Mouse (Mus musculus): ENCODE measurements around the gene Ctcfl.
"Not testable (repeated sequence)": the region's sequence is repeated elsewhere in the genome, so short reads cannot be mapped to it uniquely, and the experiment has no call there.

Gene Ctcfl

GRCm38 (mm10) chr2:173143611-173144010 is 24.3 kb upstream of the Ctcfl start:
- no peak for DNase-seq (ENCODE audit: extremely low read depth, low read depth)

GRCm38 (mm10) chr2:173138323-173139239 is 19.3 kb upstream of the Ctcfl start:
- DNase-seq (ENCODE audit: extremely low read depth, low read depth), result no peak

GRCm38 (mm10) chr2:173134695-173135094 is 15.4 kb upstream of the Ctcfl start:
- no peak for DNase-seq (ENCODE audit: extremely low read depth, low read depth)

GRCm38 (mm10) chr2:173132794-173133300 is 13.5 kb upstream of the Ctcfl start:
- no peak for DNase-seq (ENCODE audit: extremely low read depth, low read depth)

GRCm38 (mm10) chr2:173132262-173132661 is 12.9 kb upstream of the Ctcfl start:
- DNase-seq (ENCODE audit: extremely low read depth, low read depth), result no peak

- DNase-seq (ENCODE audit: extremely low read depth, low read depth), result no peak
These were observed 9.8 kb upstream of the Ctcfl start for GRCm38 (mm10) chr2:173129111-173129510.

GRCm38 (mm10) chr2:173126386-173126785 is 7.1 kb upstream of the Ctcfl start:
- DNase-seq (ENCODE audit: extremely low read depth, low read depth), result no peak

- DNase-seq (ENCODE audit: extremely low read depth, low read depth), result no peak
These were observed 4.9 kb upstream of the Ctcfl start for GRCm38 (mm10) chr2:173124022-173124735.

GRCm38 (mm10) chr2:173120117-173120516 is 792 bp upstream of the Ctcfl start:
- not testable (repeated sequence) for DNase-seq (ENCODE audit: extremely low read depth, low read depth)

GRCm38 (mm10) chr2:173113796-173114195 is 5.5 kb downstream of the Ctcfl start:
- DNase-seq (ENCODE audit: extremely low read depth, low read depth), result not testable (repeated sequence)

GRCm38 (mm10) chr2:173110571-173110970 is 8.8 kb downstream of the Ctcfl start:
- no peak for DNase-seq (ENCODE audit: extremely low read depth, low read depth)

- no peak for DNase-seq (ENCODE audit: extremely low read depth, low read depth)
These were observed 9.8 kb downstream of the Ctcfl start for GRCm38 (mm10) chr2:173109510-173109909.

GRCm38 (mm10) chr2:173108509-173109190 is 10.7 kb downstream of the Ctcfl start:
- no peak for DNase-seq (ENCODE audit: extremely low read depth, low read depth)

- DNase-seq (ENCODE audit: extremely low read depth, low read depth), result no peak
These were observed 12.2 kb downstream of the Ctcfl start for GRCm38 (mm10) chr2:173106889-173107785.

- DNase-seq (ENCODE audit: extremely low read depth, low read depth), result no peak
These were observed 12.9 kb downstream of the Ctcfl start for GRCm38 (mm10) chr2:173106409-173106808.

GRCm38 (mm10) chr2:173097337-173097736 is 22.0 kb downstream of the Ctcfl start:
- DNase-seq (ENCODE audit: extremely low read depth, low read depth), result not testable (repeated sequence)

- peak; percentile 66 for DNase-seq (ENCODE audit: extremely low read depth, low read depth)
These were observed 29.9 kb downstream of the Ctcfl start for GRCm38 (mm10) chr2:173089437-173089836.

- DNase-seq (ENCODE audit: extremely low read depth, low read depth), result no peak
These were observed 31.9 kb downstream of the Ctcfl start for GRCm38 (mm10) chr2:173087405-173087804.

- no peak for DNase-seq (ENCODE audit: extremely low read depth, low read depth)
These were observed 33.6 kb downstream of the Ctcfl start for GRCm38 (mm10) chr2:173085763-173086162.

- DNase-seq (ENCODE audit: extremely low read depth, low read depth), result no peak
These were observed 34.5 kb downstream of the Ctcfl start for GRCm38 (mm10) chr2:173084871-173085270.

Data from MEL-GATA-1-ER (cell line).